Mouse (Mus musculus) neural tube, embryonic 12.5 days (tissue): ENCODE data around the gene Tead3. TPM values are rescaled to one million over a fixed set of nuclear protein-coding genes. Genes with fewer than 3 reads are reported as not detected.

Source experiments
- ATAC-seq: fragments of 200-750 bp; cut with Nextera tagmentation; 2 replicates; pipeline ENCODE4 v1.8.0; 2017; ENCODE audit warnings: low read depth, mild to moderate bottlenecking, moderate TSS enrichment, moderate library complexity; ENCODE audit not compliant: low FRiP score
- H3K27ac ChIP-seq: fragments of 300-500 bp; sonication (generic); 2 replicates; pipeline ENCODE4 v1.5.1; 2016
- H3K27me3 ChIP-seq: fragments of 300-500 bp; sonication (generic); replicated peaks from 2 replicates; pipeline ENCODE4 v1.6.1; 2016; ENCODE audit warnings: mild to moderate bottlenecking
- H3K36me3 ChIP-seq: fragments of 300-500 bp; sonication (generic); 2 replicates; pipeline ENCODE4 v1.6.1; 2016; ENCODE audit warnings: mild to moderate bottlenecking
- H3K4me1 ChIP-seq: fragments of 300-500 bp; sonication (generic); 2 replicates; pipeline ENCODE4 v1.6.1; 2016
- H3K4me2 ChIP-seq: fragments of 300-500 bp; sonication (generic); replicated peaks from 2 replicates; pipeline ENCODE4 v1.6.1; 2016; ENCODE audit warnings: mild to moderate bottlenecking
- H3K4me3 ChIP-seq: fragments of 300-500 bp; sonication (generic); 2 replicates; pipeline ENCODE4 v1.5.1; 2016
- H3K9ac ChIP-seq: fragments of 300-500 bp; sonication (generic); 2 replicates; pipeline ENCODE4 v1.6.1; 2016; ENCODE audit warnings: mild to moderate bottlenecking
- H3K9me3 ChIP-seq: fragments of 300-500 bp; sonication (generic); 2 replicates; pipeline ENCODE4 v1.6.1; 2016; ENCODE audit warnings: mild to moderate bottlenecking
- WGBS: fragments of 180-500 bp; shearing (Covaris S2); methylation state at CpG from one replicate; pipeline ENCODE4 v1.1.7; 2016; 5-methylcytosine and 5-hydroxymethylcytosine counted together
- polyA plus RNA-seq: library from polyadenylated mRNA; unstranded; fragments of >200 nt; fragmentation: Nextera tagmentation; extraction: Ambion mirVana; gene quantifications from 2 replicates; pipeline ENCODE4 v1.2.1, GENCODE M21; 2016

Gene Tead3
- polyA plus RNA-seq: 3.5 and 4.8 TPM in 2 replicates

GRCm38 (mm10) chr17:28350466-28351352, at the start of gene Tead3:
Gene Tead3 (minus strand): TSS chr17:28350817.
- Histone ChIP-seq H3K4me1 (peaks cover 41% of the 10 kb centered on the region), H3K4me2 (peak within 1 kb of the TSS; percentile 94), H3K27me3 (peaks cover 38% of the 10 kb centered on the region), H3K36me3 (no peaks in the 10 kb centered on the region), H3K27ac (no peak within 1 kb of the TSS; the same call in 1 of the 2 replicates), H3K9me3 (no peaks in the 10 kb centered on the region), H3K9ac (peak within 1 kb of the TSS; percentile 79), H3K4me3 (peak within 1 kb of the TSS; percentile 65)
- ATAC-seq: peak; percentile 66
- WGBS: under 1% methylated on average over 59 of the region's 73 CpGs

- H3K4me1 ChIP-seq: peaks cover 7% of the 10 kb centered on the region; the same call in 1 of the 2 replicates
- no peak overlapping the region for H3K4me3 ChIP-seq
- no peak for ATAC-seq
- H3K27ac ChIP-seq: no peak overlapping the region
- H3K9me3 ChIP-seq: no peaks in the 10 kb centered on the region
- WGBS: 85% methylated on average over 7 of the region's 7 CpGs
- H3K9ac ChIP-seq: no peak overlapping the region
- peaks cover 13% of the 10 kb centered on the region for H3K36me3 ChIP-seq
- H3K4me2 ChIP-seq: no peak overlapping the region
- no peaks in the 10 kb centered on the region for H3K27me3 ChIP-seq
Measured at GRCm38 (mm10) chr17:28394994-28395393, 44.4 kb upstream of the Tead3 start.

- H3K9me3 ChIP-seq: no peaks in the 10 kb centered on the region
- no peak overlapping the region for H3K9ac ChIP-seq
- H3K27me3 ChIP-seq: no peaks in the 10 kb centered on the region
- H3K4me2 ChIP-seq: no peak overlapping the region
- ATAC-seq: no peak
- 88% methylated on average over 15 of the region's 15 CpGs for WGBS
- peaks cover 7% of the 10 kb centered on the region; the same call in 1 of the 2 replicates for H3K4me1 ChIP-seq
- no peak overlapping the region for H3K4me3 ChIP-seq
- H3K27ac ChIP-seq: no peak overlapping the region
- H3K36me3 ChIP-seq: 0 out of 2 replicates have a peak, but pooled peaks cover 8% of the 10 kb centered on the region
Measured at GRCm38 (mm10) chr17:28394051-28394765, 43.6 kb upstream of the Tead3 start.

- 8% methylated on average over 23 of the region's 25 CpGs for WGBS
- H3K4me2 ChIP-seq: peak overlapping the region; percentile 23; the same call in 1 of the 2 replicates
- no peak overlapping the region for H3K4me3 ChIP-seq
- peaks cover 7% of the 10 kb centered on the region; the same call in 1 of the 2 replicates for H3K4me1 ChIP-seq
- no peak overlapping the region for H3K9ac ChIP-seq
- H3K9me3 ChIP-seq: no peaks in the 10 kb centered on the region
- no peak for ATAC-seq
- H3K27ac ChIP-seq: no peak overlapping the region
- H3K36me3 ChIP-seq: no peaks in the 10 kb centered on the region
- H3K27me3 ChIP-seq: peaks cover 9% of the 10 kb centered on the region; the same call in 1 of the 2 replicates
Measured at GRCm38 (mm10) chr17:28391568-28392432, 41.2 kb upstream of the Tead3 start.

GRCm38 (mm10) chr17:28388534-28388933, 37.9 kb upstream of the Tead3 start:
- no peak overlapping the region for H3K4me3 ChIP-seq
- no peak overlapping the region for H3K9ac ChIP-seq
- no peak overlapping the region for H3K4me2 ChIP-seq
- ATAC-seq: no peak
- H3K9me3 ChIP-seq: no peaks in the 10 kb centered on the region
- H3K4me1 ChIP-seq: peaks cover 11% of the 10 kb centered on the region; the same call in 1 of the 2 replicates
- H3K36me3 ChIP-seq: no peaks in the 10 kb centered on the region
- H3K27me3 ChIP-seq: peaks cover 14% of the 10 kb centered on the region; the same call in 1 of the 2 replicates
- WGBS: 94% methylated on average over 3 of the region's 3 CpGs
- no peak overlapping the region for H3K27ac ChIP-seq

- H3K4me3 ChIP-seq: no peak overlapping the region
- ATAC-seq: no peak
- 4% methylated on average over 23 of the region's 23 CpGs for WGBS
- H3K27ac ChIP-seq: no peak overlapping the region
- H3K27me3 ChIP-seq: peaks cover 14% of the 10 kb centered on the region; the same call in 1 of the 2 replicates
- no peaks in the 10 kb centered on the region for H3K36me3 ChIP-seq
- 0 out of 2 replicates have a peak overlapping the region, but pooled peaks have one; percentile 17 for H3K9ac ChIP-seq
- H3K9me3 ChIP-seq: no peaks in the 10 kb centered on the region
- H3K4me2 ChIP-seq: peak overlapping the region; percentile 48
- H3K4me1 ChIP-seq: 0 out of 2 replicates have a peak, but pooled peaks cover 4% of the 10 kb centered on the region
Measured at GRCm38 (mm10) chr17:28386150-28386905, 35.7 kb upstream of the Tead3 start.

GRCm38 (mm10) chr17:28384298-28384697, 33.7 kb upstream of the Tead3 start:
- no peak overlapping the region for H3K4me3 ChIP-seq
- no peaks in the 10 kb centered on the region for H3K9me3 ChIP-seq
- H3K27ac ChIP-seq: no peak overlapping the region
- H3K4me2 ChIP-seq: no peak overlapping the region
- ATAC-seq: no peak
- WGBS: 67% methylated on average over 4 of the region's 4 CpGs
- H3K9ac ChIP-seq: no peak overlapping the region
- 0 out of 2 replicates have a peak, but pooled peaks cover 4% of the 10 kb centered on the region for H3K4me1 ChIP-seq
- H3K36me3 ChIP-seq: no peaks in the 10 kb centered on the region
- peaks cover 14% of the 10 kb centered on the region; the same call in 1 of the 2 replicates for H3K27me3 ChIP-seq

GRCm38 (mm10) chr17:28380255-28380654, 29.6 kb upstream of the Tead3 start:
- Histone ChIP-seq H3K9ac (no peak overlapping the region), H3K4me1 (no peaks in the 10 kb centered on the region), H3K9me3 (no peaks in the 10 kb centered on the region), H3K4me3 (no peak overlapping the region), H3K27me3 (peaks cover 13% of the 10 kb centered on the region), H3K36me3 (no peaks in the 10 kb centered on the region), H3K27ac (no peak overlapping the region), H3K4me2 (no peak overlapping the region)
- WGBS: 18% methylated on average over 6 of the region's 6 CpGs
- no peak for ATAC-seq

GRCm38 (mm10) chr17:28375592-28376061, 25.0 kb upstream of the Tead3 start:
- WGBS: 5% methylated on average over 17 of the region's 17 CpGs
- Histone ChIP-seq H3K9me3 (no peaks in the 10 kb centered on the region), H3K36me3 (no peaks in the 10 kb centered on the region), H3K9ac (no peak overlapping the region), H3K4me3 (no peak overlapping the region), H3K4me2 (0 out of 2 replicates have a peak overlapping the region, but pooled peaks have one; percentile 9), H3K4me1 (no peaks in the 10 kb centered on the region), H3K27ac (no peak overlapping the region), H3K27me3 (peaks cover 28% of the 10 kb centered on the region)
- no peak for ATAC-seq

GRCm38 (mm10) chr17:28374494-28374893, 23.9 kb upstream of the Tead3 start:
- ATAC-seq: no peak
- H3K27me3 ChIP-seq: peaks cover 28% of the 10 kb centered on the region
- no peak overlapping the region for H3K4me2 ChIP-seq
- H3K9ac ChIP-seq: no peak overlapping the region
- WGBS: 21% methylated on average over 16 of the region's 16 CpGs
- no peaks in the 10 kb centered on the region for H3K9me3 ChIP-seq
- no peak overlapping the region for H3K27ac ChIP-seq
- H3K36me3 ChIP-seq: no peaks in the 10 kb centered on the region
- no peak overlapping the region for H3K4me3 ChIP-seq
- no peaks in the 10 kb centered on the region for H3K4me1 ChIP-seq

GRCm38 (mm10) chr17:28373821-28374220, 23.2 kb upstream of the Tead3 start:
- H3K4me1 ChIP-seq: no peaks in the 10 kb centered on the region
- H3K27ac ChIP-seq: no peak overlapping the region
- no peak overlapping the region for H3K4me2 ChIP-seq
- no peak overlapping the region for H3K9ac ChIP-seq
- no peak overlapping the region for H3K4me3 ChIP-seq
- WGBS: 17% methylated on average over 10 of the region's 10 CpGs
- no peaks in the 10 kb centered on the region for H3K36me3 ChIP-seq
- no peaks in the 10 kb centered on the region for H3K9me3 ChIP-seq
- peaks cover 28% of the 10 kb centered on the region for H3K27me3 ChIP-seq
- ATAC-seq: no peak
